Mouse (Mus musculus) natural killer cell, adult 2 months (primary cell): ENCODE data around the gene Ankrd63.

Experiments
- DNase-seq, 2 experiments: peaks; one replicate each; pipeline ENCODE4 v3.0.0; 2022; ENCODE audit warnings: low spot score in 2 of 2

The Ankrd63 gene

GRCm38 (mm10) chr2:118726873-118727272 lies 23.1 kb upstream of the Ankrd63 start:
- no peak for DNase-seq

- DNase-seq, result no peak
Observed at GRCm38 (mm10) chr2:118725511-118725910, 21.7 kb upstream of the Ankrd63 start.

GRCm38 (mm10) chr2:118723693-118724486 lies 20.1 kb upstream of the Ankrd63 start:
- no peak for DNase-seq

GRCm38 (mm10) chr2:118716677-118717076 lies 12.9 kb upstream of the Ankrd63 start:
- DNase-seq, result no peak

GRCm38 (mm10) chr2:118714230-118714629 lies 10.5 kb upstream of the Ankrd63 start:
- DNase-seq, result no peak

GRCm38 (mm10) chr2:118713631-118714030 lies 9.9 kb upstream of the Ankrd63 start:
- DNase-seq, result no peak

GRCm38 (mm10) chr2:118711038-118711494 lies 7.3 kb upstream of the Ankrd63 start:
- no peak for DNase-seq

GRCm38 (mm10) chr2:118709655-118710221 lies 6.0 kb upstream of the Ankrd63 start:
- no peak for DNase-seq

GRCm38 (mm10) chr2:118708472-118708871 lies 4.7 kb upstream of the Ankrd63 start:
- no peak for DNase-seq

GRCm38 (mm10) chr2:118706436-118706835 lies 2.7 kb upstream of the Ankrd63 start:
- DNase-seq, result no peak

- DNase-seq, result peak in 1 of 2 experiments; percentile 28
Observed at GRCm38 (mm10) chr2:118702883-118703761, 641 bp downstream of the Ankrd63 start.

GRCm38 (mm10) chr2:118701971-118702882 lies 1.5 kb downstream of the Ankrd63 start:
- no peak for DNase-seq

GRCm38 (mm10) chr2:118701161-118701560 lies 2.6 kb downstream of the Ankrd63 start:
- DNase-seq, result no peak

- peak; percentile 73 to 80 for DNase-seq
Observed at GRCm38 (mm10) chr2:118700179-118701062, 3.3 kb downstream of the Ankrd63 start.

- no peak for DNase-seq
Observed at GRCm38 (mm10) chr2:118697955-118698354, 5.8 kb downstream of the Ankrd63 start.

GRCm38 (mm10) chr2:118697311-118697877 lies 6.4 kb downstream of the Ankrd63 start:
- DNase-seq, result no peak

GRCm38 (mm10) chr2:118696451-118697308 lies 7.1 kb downstream of the Ankrd63 start:
- no peak for DNase-seq

GRCm38 (mm10) chr2:118695677-118696232 lies 8.0 kb downstream of the Ankrd63 start:
- DNase-seq, result peak; percentile 46 to 66
